Mouse (Mus musculus) lung, embryonic 16.5 days (tissue): ENCODE measurements at regions not wholly inside any gene's neighbourhood (a gene's known extent, or its start where the extent isn't known, plus 50 kb on each side); places are given as distances from the start of the nearest gene placed in this dataset.

ENCODE experiments used
- ATAC-seq: fragments of 200-750 bp; cut with Nextera tagmentation; 2 replicates; pipeline ENCODE4 v1.8.0; 2017; ENCODE audit warnings: low read depth, mild to moderate bottlenecking, moderate library complexity
- H3K27ac ChIP-seq: fragments of 300-500 bp; sonication (generic); 2 replicates; pipeline ENCODE4 v1.5.1; 2014; ENCODE audit warnings: mild to moderate bottlenecking, control low read depth, low read length
- H3K27me3 ChIP-seq: fragments of 300-500 bp; sonication (generic); 2 replicates; pipeline ENCODE4 v1.6.1; 2014; ENCODE audit warnings: low read depth, low read length, mixed read lengths; ENCODE audit not compliant: control insufficient read depth, insufficient read depth
- H3K36me3 ChIP-seq: fragments of 300-500 bp; sonication (generic); 2 replicates; pipeline ENCODE4 v1.6.1; 2014; ENCODE audit warnings: low read length; ENCODE audit not compliant: control insufficient read depth, insufficient read depth
- H3K4me1 ChIP-seq: fragments of 300-500 bp; sonication (generic); replicated peaks from 2 replicates; pipeline ENCODE4 v1.6.1; 2014; ENCODE audit warnings: low read length, mixed read lengths; ENCODE audit not compliant: control insufficient read depth, insufficient read depth
- H3K4me2 ChIP-seq: fragments of 300-500 bp; sonication (generic); 2 replicates; pipeline ENCODE4 v1.6.1; 2014; ENCODE audit warnings: low read depth, low read length, control low read depth
- H3K4me3 ChIP-seq: fragments of 300-500 bp; sonication (generic); 2 replicates; pipeline ENCODE4 v1.5.1; 2014; ENCODE audit warnings: mild to moderate bottlenecking, low read length, control low read depth
- H3K9ac ChIP-seq: fragments of 300-500 bp; sonication (generic); 2 replicates; pipeline ENCODE4 v1.6.1; 2014; ENCODE audit warnings: low read length, control low read depth
- H3K9me3 ChIP-seq: fragments of 300-500 bp; sonication (generic); 2 replicates; pipeline ENCODE4 v1.6.1; 2016; ENCODE audit warnings: low read length; ENCODE audit not compliant: control insufficient read depth
- WGBS: fragments of 180-500 bp; shearing (Covaris S2); extraction: QIAGEN DNeasy Blood & Tissue Kit; methylation state at CpG from one replicate; pipeline ENCODE4 v1.1.7; 2014; 5-methylcytosine and 5-hydroxymethylcytosine counted together

GRCm38 (mm10) chr2:124745045-124745444 lies 322.9 kb upstream of the Slc24a5 start:
- Histone ChIP-seq H3K9ac (no peak overlapping the region), H3K36me3 (no peaks in the 10 kb centered on the region), H3K27me3 (no peaks in the 10 kb centered on the region), H3K9me3 (no peaks in the 10 kb centered on the region), H3K4me1 (0 out of 2 replicates have a peak, but pooled peaks cover 7% of the 10 kb centered on the region), H3K4me2 (no peak overlapping the region), H3K27ac (no peak overlapping the region), H3K4me3 (no peak overlapping the region)
- no peak for ATAC-seq
- 82% methylated on average over 2 of the region's 2 CpGs for WGBS

GRCm38 (mm10) chr2:124747119-124747518 lies 320.8 kb upstream of the Slc24a5 start:
- 77% methylated on average over 1 of the region's 1 CpGs for WGBS
- H3K27me3 ChIP-seq, result no peaks in the 10 kb centered on the region
- H3K4me2 ChIP-seq, result no peak overlapping the region
- no peak overlapping the region for H3K4me3 ChIP-seq
- H3K4me1 ChIP-seq, result 0 out of 2 replicates have a peak, but pooled peaks cover 3% of the 10 kb centered on the region
- H3K9ac ChIP-seq, result no peak overlapping the region
- no peak for ATAC-seq
- H3K9me3 ChIP-seq, result no peaks in the 10 kb centered on the region
- H3K27ac ChIP-seq, result no peak overlapping the region
- H3K36me3 ChIP-seq, result no peaks in the 10 kb centered on the region

GRCm38 (mm10) chr2:124747627-124748026 lies 320.3 kb upstream of the Slc24a5 start:
- Histone ChIP-seq H3K4me2 (no peak overlapping the region), H3K9me3 (no peaks in the 10 kb centered on the region), H3K27ac (no peak overlapping the region), H3K27me3 (no peaks in the 10 kb centered on the region), H3K4me3 (no peak overlapping the region), H3K9ac (no peak overlapping the region), H3K4me1 (0 out of 2 replicates have a peak, but pooled peaks cover 3% of the 10 kb centered on the region), H3K36me3 (no peaks in the 10 kb centered on the region)
- peak; percentile 71 for ATAC-seq
- 53% methylated on average over 4 of the region's 4 CpGs for WGBS

DNA sequence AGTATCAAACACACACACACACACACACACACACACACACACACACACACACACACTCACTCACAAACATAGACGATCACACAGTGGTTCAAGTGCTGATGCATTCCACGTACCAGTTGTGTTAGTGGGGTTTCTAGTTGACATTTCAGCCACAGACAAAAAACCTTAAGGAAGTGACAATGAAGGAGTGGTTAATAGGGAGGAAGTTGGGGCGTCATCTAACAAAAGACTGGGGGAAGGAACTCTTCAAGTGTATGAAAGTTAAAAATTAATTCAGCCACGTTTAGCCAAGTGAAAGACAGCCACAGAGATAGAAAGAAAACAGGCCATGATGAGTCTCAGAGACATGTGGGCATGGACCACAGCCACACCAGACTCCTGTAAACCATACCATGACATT lies 316.1 kb upstream of the Slc24a5 start:
- Histone ChIP-seq H3K4me1 (0 out of 2 replicates have a peak, but pooled peaks cover 3% of the 10 kb centered on the region), H3K27me3 (no peaks in the 10 kb centered on the region), H3K36me3 (no peaks in the 10 kb centered on the region), H3K9me3 (no peaks in the 10 kb centered on the region), H3K9ac (no peak overlapping the region), H3K4me3 (no peak overlapping the region), H3K4me2 (no peak overlapping the region), H3K27ac (no peak overlapping the region)
- WGBS, result 49% methylated on average over 4 of the region's 4 CpGs
- no peak for ATAC-seq

DNA sequence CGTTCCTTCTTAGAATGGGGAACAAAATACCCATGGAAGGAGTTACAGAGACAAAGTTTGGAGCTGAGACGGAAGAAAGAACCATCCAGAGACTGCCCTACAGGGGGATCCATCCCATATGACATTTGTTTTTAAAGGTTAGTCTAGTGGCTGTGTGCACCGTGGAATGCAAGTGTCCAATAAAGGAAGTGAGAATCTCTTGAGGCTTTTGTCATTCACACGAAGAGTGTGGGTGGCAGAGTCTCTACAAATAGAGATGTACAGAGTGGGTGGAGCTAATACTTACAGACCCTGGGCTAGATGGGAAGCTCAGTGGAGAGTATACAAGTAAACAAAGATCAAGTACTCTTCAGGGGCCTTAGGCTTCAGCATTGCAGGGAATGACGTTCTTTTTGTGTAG lies 314.2 kb upstream of the Slc24a5 start:
- no peaks in the 10 kb centered on the region for H3K36me3 ChIP-seq
- no peaks in the 10 kb centered on the region for H3K4me1 ChIP-seq
- H3K27me3 ChIP-seq, result no peaks in the 10 kb centered on the region
- no peak overlapping the region for H3K4me3 ChIP-seq
- ATAC-seq, result no peak
- H3K4me2 ChIP-seq, result no peak overlapping the region
- H3K27ac ChIP-seq, result no peak overlapping the region
- no peak overlapping the region for H3K9ac ChIP-seq
- H3K9me3 ChIP-seq, result no peaks in the 10 kb centered on the region
- WGBS, result 69% methylated on average over 5 of the region's 5 CpGs

DNA sequence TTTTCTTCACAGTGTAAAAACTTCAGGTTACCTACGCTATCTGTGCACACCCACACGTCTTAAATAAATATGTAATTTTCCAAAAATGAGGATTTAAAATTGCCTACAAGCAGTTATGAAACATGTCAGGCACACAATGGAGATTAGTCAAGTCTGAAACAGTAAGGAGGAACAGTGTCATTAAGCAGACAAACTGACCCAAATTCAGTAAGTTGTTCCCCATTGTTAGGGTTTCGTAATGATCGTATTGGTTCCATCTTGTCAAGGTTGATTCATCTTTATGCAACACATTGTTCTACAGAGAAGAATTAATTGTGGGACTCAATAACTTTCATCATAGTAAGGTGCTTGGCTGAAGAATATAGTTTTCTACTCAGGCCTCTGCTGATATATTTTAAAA lies 312.7 kb upstream of the Slc24a5 start:
- no peak overlapping the region for H3K27ac ChIP-seq
- H3K27me3 ChIP-seq, result no peaks in the 10 kb centered on the region
- no peak for ATAC-seq
- WGBS, result 87% methylated on average over 4 of the region's 4 CpGs
- H3K4me2 ChIP-seq, result no peak overlapping the region
- no peaks in the 10 kb centered on the region for H3K36me3 ChIP-seq
- no peaks in the 10 kb centered on the region for H3K9me3 ChIP-seq
- H3K4me3 ChIP-seq, result no peak overlapping the region
- H3K4me1 ChIP-seq, result no peaks in the 10 kb centered on the region
- no peak overlapping the region for H3K9ac ChIP-seq

GRCm38 (mm10) chr2:124758992-124759391 lies 308.9 kb upstream of the Slc24a5 start:
- Histone ChIP-seq H3K27ac (no peak overlapping the region), H3K4me2 (no peak overlapping the region), H3K36me3 (no peaks in the 10 kb centered on the region), H3K27me3 (no peaks in the 10 kb centered on the region), H3K4me1 (no peaks in the 10 kb centered on the region), H3K9me3 (no peaks in the 10 kb centered on the region), H3K4me3 (no peak overlapping the region), H3K9ac (no peak overlapping the region)
- WGBS, result 40% methylated on average over 2 of the region's 2 CpGs
- ATAC-seq, result peak; percentile 72

DNA sequence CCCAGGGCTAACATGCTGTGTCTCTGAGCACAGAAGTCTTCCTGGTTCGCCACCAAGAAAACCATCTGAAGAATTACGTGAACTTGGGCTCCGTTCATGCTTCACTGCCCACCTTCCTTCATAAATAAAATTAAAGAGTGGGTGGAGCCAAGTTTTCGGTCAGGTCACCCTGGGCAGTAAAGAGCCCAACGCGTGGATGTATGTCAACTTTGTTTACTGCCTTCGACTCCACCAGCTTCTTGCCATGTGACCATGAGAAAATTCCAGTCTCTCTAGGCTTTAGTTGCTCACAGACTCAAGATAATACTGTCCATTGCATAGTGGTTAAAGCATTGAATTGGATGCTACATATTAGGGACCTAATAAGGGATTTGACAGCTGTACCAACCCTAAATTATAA lies 304.3 kb upstream of the Slc24a5 start:
- whole genome bisulfite sequencing, result 68% methylated on average over 7 of the region's 7 CpGs
- Histone ChIP-seq H3K9ac (no peak overlapping the region), H3K4me2 (no peak overlapping the region), H3K9me3 (no peaks in the 10 kb centered on the region), H3K27me3 (no peaks in the 10 kb centered on the region), H3K36me3 (no peaks in the 10 kb centered on the region), H3K4me1 (no peaks in the 10 kb centered on the region), H3K4me3 (no peak overlapping the region), H3K27ac (no peak overlapping the region)
- ATAC-seq, result no peak

GRCm38 (mm10) chr2:124764186-124764910 lies 303.6 kb upstream of the Slc24a5 start:
- WGBS, result 56% methylated on average over 10 of the region's 10 CpGs
- no peak overlapping the region for H3K4me3 ChIP-seq
- H3K36me3 ChIP-seq, result no peaks in the 10 kb centered on the region
- H3K9ac ChIP-seq, result no peak overlapping the region
- no peak for ATAC-seq
- no peaks in the 10 kb centered on the region for H3K4me1 ChIP-seq
- no peak overlapping the region for H3K4me2 ChIP-seq
- no peaks in the 10 kb centered on the region for H3K27me3 ChIP-seq
- H3K9me3 ChIP-seq, result no peaks in the 10 kb centered on the region
- H3K27ac ChIP-seq, result no peak overlapping the region
